Mouse (Mus musculus) right cerebral cortex, postnatal 10 days (tissue): ENCODE measurements around the gene Phrf1.

Source experiments
- DNase-seq, 2 experiments: peaks; one replicate each; pipeline ENCODE4 v3.0.0; 2021; ENCODE audit warnings: low spot score in 2 of 2

Phrf1 gene

GRCm38 (mm10) chr7:141228279-141229067 lies at the start of gene Phrf1:
Phrf1 (plus strand) TSS chr7:141228784.
- DNase-seq = peak; percentile 91 to 95

GRCm38 (mm10) chr7:141188194-141188593 lies 40.4 kb upstream of the Phrf1 start:
- no peak for DNase-seq

GRCm38 (mm10) chr7:141188733-141189132 lies 39.9 kb upstream of the Phrf1 start:
- no peak for DNase-seq

GRCm38 (mm10) chr7:141190220-141190619 lies 38.4 kb upstream of the Phrf1 start:
- peak in 1 of 2 experiments; percentile 24 for DNase-seq

GRCm38 (mm10) chr7:141191036-141191435 lies 37.5 kb upstream of the Phrf1 start:
- peak in 1 of 2 experiments; percentile 32 for DNase-seq

- DNase-seq = peak in 1 of 2 experiments; percentile 37
These were observed 36.5 kb upstream of the Phrf1 start for GRCm38 (mm10) chr7:141191796-141192685.

- DNase-seq = peak in 1 of 2 experiments; percentile 65
These were observed 35.7 kb upstream of the Phrf1 start for GRCm38 (mm10) chr7:141192776-141193347.

GRCm38 (mm10) chr7:141193348-141193856 lies 35.2 kb upstream of the Phrf1 start:
- peak; percentile 60 for DNase-seq

- peak; percentile 98 to 99 for DNase-seq
These were observed 34.6 kb upstream of the Phrf1 start, which contains the start of the genes Hras and Lrrc56 for GRCm38 (mm10) chr7:141193948-141194347. Hras (minus strand) TSS chr7:141194005. Lrrc56 (plus strand) TSS chr7:141194157.

GRCm38 (mm10) chr7:141194409-141194808 lies 34.2 kb upstream of the Phrf1 start:
- peak in 1 of 2 experiments; percentile 35 for DNase-seq

- DNase-seq = peak; percentile 93 to 95
These were observed 33.8 kb upstream of the Phrf1 start for GRCm38 (mm10) chr7:141194830-141195229.

GRCm38 (mm10) chr7:141195754-141196153 lies 32.8 kb upstream of the Phrf1 start:
- no peak for DNase-seq

- no peak for DNase-seq
These were observed 31.8 kb upstream of the Phrf1 start for GRCm38 (mm10) chr7:141196619-141197282.

- no peak for DNase-seq
These were observed 30.5 kb upstream of the Phrf1 start for GRCm38 (mm10) chr7:141198121-141198520.

- no peak for DNase-seq
These were observed 24.0 kb upstream of the Phrf1 start for GRCm38 (mm10) chr7:141204546-141204945.

- no peak for DNase-seq
These were observed 23.1 kb upstream of the Phrf1 start for GRCm38 (mm10) chr7:141205504-141205903.

GRCm38 (mm10) chr7:141206182-141206937 lies 22.2 kb upstream of the Phrf1 start:
- no peak for DNase-seq

- DNase-seq = no peak
These were observed 19.1 kb upstream of the Phrf1 start for GRCm38 (mm10) chr7:141209526-141209925.

- DNase-seq = no peak
These were observed 18.4 kb upstream of the Phrf1 start for GRCm38 (mm10) chr7:141210137-141210536.

GRCm38 (mm10) chr7:141210606-141211131 lies 17.9 kb upstream of the Phrf1 start:
- DNase-seq = no peak
